Mouse (Mus musculus) olfactory bulb, adult 2 months (tissue): ENCODE measurements around the gene 9130213A22Rik.

Experiments used
- CTCF ChIP-seq: fragments of 200-500 bp; IDR thresholded peaks from 2 replicates; pipeline ENCODE4 v1.5.1; 2012; ENCODE audit warnings: low read depth, mild to moderate bottlenecking, low read length, moderate library complexity; ENCODE audit not compliant: insufficient read depth
- POLR2A ChIP-seq: fragments of 200-500 bp; IDR thresholded peaks from 2 replicates; pipeline ENCODE4 v1.6.1; 2012; ENCODE audit warnings: mild to moderate bottlenecking, low read depth, low read length, moderate library complexity; ENCODE audit not compliant: insufficient read depth

GRCm38 (mm10) chr11:69081613-69082012 is 40.8 kb downstream of the 9130213A22Rik start:
- TF ChIP-seq CTCF (no peak), POLR2A (no peak)
